Mouse (Mus musculus) left cerebral cortex, postnatal 36 days (tissue): ENCODE results near the gene Psmb8. TPM values are rescaled to one million over a fixed set of nuclear protein-coding genes. Genes with fewer than 3 reads are reported as not detected.
A peak's percentile ranks its signal among the peaks of the same experiment; 100 is the strongest.

ENCODE experiments used
- DNase-seq, 2 experiments: peaks; one replicate each; pipeline ENCODE4 v3.0.0; 2021 to 2022; ENCODE audit warnings: low spot score in 2 of 2, mixed read lengths in 1 of 2
- intact Hi-C: fragments of 180-260 bp; cut with DNase I; formaldehyde crosslinking; loops from one replicate; pipeline ENCODE4 v1.15.1; 2025
- total RNA-seq, 2 experiments: library from RNA; stranded (reverse); gene quantifications; 2 replicates each; pipeline ENCODE4 v1.2.3; 2021

Gene Psmb8
- total RNA-seq, 2 experiments from 2014 or later: 2.1 to 3.4 TPM

- no peak for DNase-seq
- intact Hi-C loops: no loop called here
Observed at GRCm38 (mm10) chr17:34188010-34188409, 9.5 kb upstream of the Psmb8 start.

DNA sequence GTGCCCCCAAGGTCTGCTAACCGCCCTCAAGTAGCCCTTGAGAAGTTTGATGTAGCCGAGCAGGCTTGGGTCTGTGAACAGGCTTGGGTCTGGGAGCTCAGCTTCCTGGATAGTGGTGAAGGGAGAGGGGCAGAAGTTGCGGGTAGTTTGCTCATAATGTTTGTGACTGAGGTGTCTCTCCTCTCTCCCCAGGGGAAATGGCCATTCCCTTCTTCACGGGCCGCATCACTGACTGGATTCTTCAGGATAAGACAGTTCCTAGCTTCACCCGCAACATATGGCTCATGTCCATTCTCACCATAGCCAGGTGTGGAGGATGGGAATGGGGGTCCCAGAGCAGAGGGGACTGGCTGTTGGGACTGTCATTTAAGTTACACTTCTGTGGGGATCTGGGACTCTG is 8.5 kb upstream of the Psmb8 start:
- DNase-seq: no peak
- intact Hi-C loops: no loop called here

DNA sequence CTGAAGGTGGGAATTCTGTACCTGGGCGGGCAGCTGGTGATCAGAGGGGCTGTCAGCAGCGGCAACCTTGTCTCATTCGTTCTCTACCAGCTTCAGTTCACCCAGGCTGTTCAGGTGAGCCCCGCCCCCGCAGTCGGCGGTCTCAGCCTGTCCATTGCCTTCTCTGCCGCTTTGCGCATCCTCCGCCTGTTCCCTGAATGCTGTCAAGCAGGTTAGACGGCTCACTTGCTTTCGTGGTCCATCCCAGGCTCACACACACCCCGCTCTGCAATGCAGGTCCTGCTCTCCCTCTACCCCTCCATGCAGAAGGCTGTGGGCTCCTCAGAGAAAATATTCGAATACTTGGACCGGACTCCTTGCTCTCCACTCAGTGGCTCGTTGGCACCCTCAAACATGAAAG is 4.7 kb upstream of the Psmb8 start:
- intact Hi-C loops: no loop called here
- DNase-seq: no peak

- intact Hi-C loops: no loop called here
Observed at GRCm38 (mm10) chr17:34193468-34193867, 4.1 kb upstream of the Psmb8 start.

GRCm38 (mm10) chr17:34194723-34195122 is 2.8 kb upstream of the Psmb8 start:
- no peak for DNase-seq
- intact Hi-C loops: no loop called here

More at GRCm38 (mm10) chr17:34193468-34193867, 4.1 kb upstream of the Psmb8 start:
- no peak for DNase-seq

DNA sequence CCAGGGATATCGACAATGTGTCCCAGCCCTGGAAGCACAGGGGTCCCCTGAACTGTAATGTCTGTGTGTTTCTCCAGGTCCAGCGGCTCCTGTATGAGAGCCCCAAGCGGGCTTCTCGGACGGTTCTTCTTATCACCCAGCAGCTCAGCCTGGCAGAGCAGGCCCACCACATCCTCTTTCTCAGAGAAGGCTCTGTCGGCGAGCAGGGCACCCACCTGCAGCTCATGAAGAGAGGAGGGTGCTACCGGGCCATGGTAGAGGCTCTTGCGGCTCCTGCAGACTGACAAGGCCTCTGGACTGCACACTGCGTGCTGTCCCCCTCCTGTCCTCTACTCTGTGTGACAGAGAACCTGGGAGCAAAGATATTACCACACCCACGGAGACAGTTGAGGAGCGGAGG is 1.0 kb upstream of the Psmb8 start:
- intact Hi-C loops: no loop called here
- DNase-seq: no peak

- intact Hi-C loops: no loop called here
- DNase-seq: no peak
Observed at GRCm38 (mm10) chr17:34197904-34198520, 491 bp downstream of the Psmb8 start.

- intact Hi-C loops: no loop called here
- no peak for DNase-seq
Observed at GRCm38 (mm10) chr17:34198521-34198912, 996 bp downstream of the Psmb8 start.

DNA sequence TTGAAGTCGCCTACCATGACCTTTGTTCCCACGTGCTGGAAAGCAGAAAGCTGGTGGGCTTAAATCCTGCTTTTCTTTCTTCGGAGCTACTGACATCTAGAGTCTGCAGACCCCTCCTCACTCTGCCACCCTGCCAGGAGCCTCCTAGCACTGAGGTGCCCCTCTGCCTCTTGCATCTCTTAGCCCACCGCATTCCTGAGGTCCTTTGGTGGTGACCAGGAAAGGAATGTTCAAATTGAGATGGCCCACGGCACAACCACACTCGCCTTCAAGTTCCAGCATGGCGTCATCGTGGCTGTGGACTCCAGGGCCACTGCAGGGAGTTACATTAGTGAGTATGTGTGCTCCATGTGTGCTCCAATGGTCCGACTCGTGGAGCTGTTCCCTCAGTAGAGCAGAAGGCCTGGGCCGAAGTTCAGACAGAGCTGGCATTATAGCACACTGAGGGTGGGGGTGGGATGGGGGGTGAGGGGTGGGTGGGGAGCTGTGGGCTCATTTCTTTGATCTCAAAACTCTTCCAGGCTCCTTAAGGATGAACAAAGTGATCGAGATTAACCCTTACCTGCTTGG is 1.6 kb downstream of the Psmb8 start:
- intact Hi-C loops: no loop called here
- DNase-seq: no peak

- no peak for DNase-seq
- intact Hi-C loops: no loop called here
Observed at GRCm38 (mm10) chr17:34200047-34200446, 2.5 kb downstream of the Psmb8 start.

DNA sequence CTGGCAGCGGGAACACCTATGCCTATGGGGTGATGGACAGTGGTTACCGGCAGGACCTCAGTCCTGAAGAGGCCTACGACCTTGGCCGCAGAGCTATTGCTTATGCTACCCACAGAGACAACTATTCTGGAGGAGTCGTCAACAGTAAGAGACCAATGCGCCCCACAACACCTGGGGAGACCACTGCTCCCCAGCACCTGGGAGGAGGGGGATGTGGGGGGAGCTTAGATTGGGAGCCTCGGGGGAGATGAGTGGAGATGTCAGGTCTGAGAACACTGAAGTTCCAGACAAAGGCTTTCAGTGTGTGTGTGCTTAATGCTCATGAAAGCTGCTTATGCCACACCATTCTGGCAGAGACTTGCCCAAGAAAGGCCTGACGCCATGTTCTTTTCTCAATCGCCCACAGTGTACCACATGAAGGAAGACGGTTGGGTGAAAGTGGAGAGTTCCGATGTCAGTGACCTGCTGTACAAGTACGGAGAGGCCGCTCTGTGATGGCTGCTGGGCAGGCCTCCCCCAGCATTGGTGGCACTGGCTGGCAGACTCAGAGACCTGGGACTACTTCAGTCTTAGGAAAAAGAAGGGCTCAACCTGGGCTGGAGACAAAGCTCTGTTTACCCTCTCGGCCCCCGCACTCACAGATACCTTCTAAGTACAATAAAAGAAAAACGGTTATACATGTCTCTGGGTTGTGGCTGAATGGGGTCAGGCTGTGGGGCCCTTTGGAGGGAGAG is 3.4 kb downstream of the Psmb8 start:
- intact Hi-C loops: no loop called here
- no peak for DNase-seq

DNA sequence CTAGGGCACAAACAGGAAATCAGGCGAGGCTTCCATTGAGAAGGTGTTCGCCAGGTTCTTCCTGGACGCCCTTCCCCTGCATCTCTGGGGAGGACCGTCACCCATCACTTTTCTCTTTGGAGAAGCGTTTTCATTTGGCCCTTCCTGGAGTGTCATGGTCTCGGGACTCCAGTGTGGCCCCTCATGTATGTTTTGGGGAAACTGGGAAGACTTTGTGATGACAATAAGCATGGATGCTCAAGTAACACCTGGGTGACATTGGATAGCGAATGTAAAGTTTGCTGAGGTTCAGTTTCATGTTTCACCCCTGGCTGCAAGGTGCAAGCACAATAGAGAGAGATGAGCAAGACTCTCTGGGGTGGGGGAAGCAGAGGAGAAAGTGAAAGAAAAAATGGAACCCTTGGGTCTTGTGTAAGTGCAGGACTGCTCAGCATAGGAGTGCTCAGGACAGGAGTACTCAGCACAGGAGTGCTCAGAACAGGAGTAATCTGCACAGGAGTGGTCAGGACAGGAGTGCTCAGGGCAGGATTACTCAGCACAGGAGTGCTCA is 4.1 kb downstream of the Psmb8 start:
- no peak for DNase-seq
- intact Hi-C loops: no loop called here

DNA sequence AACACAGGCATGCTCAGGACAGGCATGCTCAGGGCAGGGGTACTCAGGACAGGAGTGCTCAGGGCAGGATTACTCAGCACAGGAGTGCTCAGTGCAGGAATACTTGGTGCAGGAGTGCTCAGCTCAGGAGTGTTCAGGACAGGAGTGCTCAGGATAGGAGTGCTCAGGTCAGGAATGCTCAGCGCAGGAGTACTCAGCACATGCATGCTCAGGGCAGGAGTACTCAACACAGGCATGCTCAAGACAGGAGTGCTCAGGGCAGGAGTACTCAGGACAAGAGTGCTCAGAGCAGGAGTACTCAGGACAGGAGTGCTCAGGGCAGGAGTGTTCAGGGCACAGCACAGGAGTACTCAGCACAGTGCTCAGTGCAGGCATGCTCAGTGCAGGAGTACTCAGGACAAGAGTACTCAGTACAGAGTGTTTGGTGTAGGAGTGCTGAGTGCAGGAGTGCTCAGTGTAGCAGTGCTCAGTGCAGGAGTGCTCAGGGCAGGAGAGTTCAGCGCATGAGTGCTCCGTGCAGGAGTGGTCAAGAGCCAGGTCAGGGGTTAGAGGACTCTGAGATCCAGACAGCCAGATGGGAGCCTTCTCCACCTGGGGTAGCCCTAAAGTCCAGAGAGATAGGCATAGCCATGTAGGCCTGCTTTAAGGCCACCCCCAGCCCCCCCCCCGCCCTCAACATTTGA is 5.4 kb downstream of the Psmb8 start:
- intact Hi-C loops: no loop called here
- DNase-seq: no peak

GRCm38 (mm10) chr17:34203444-34203843 is 5.9 kb downstream of the Psmb8 start, which contains the start of gene Tap2:
TSS of gene Tap2 (plus strand) at chr17:34203527.
- intact Hi-C loops: no loop called here
- DNase-seq: no peak

DNA sequence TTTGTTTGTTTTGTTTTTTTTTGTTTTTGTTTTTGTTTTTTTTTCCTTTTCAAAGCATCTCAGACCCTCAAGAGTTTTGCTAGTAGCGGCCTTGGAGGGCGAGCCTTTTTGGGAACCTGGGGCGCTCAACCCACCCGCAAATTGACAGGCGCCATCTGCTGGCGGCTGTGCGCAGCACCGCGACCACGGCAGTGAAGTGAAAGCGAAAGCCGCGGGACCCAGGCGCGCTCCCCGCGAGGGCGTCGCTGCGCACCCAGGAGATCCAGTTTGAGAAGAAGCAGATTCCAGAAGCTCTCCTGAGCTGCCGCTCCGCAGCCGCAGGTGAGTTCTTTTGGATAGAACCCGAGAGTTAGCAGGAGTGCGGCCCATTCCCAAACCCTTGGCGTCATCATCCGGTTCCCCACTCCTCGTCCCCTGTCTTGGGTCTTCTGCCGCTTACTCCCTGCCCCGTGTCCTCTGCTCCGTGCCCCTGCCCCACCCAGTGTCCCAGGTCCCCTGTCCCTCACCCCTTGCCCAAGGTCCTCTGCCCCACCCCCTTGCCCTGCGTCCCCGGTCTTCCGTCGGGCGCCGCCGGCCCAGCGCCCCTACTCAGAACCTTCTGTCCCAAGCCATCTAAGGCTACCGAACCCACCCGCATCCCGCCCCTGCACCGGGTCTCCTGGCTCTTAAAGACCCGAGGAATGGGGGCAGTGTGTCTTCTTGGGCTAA is 6.9 kb downstream of the Psmb8 start:
- intact Hi-C loops: loop anchor here (2.0 kb wide), 1 partner anchor 34 kb away; no protein-coding TSS in a partner anchor
- peak; percentile 75 to 82 for DNase-seq

GRCm38 (mm10) chr17:34205021-34205745 is 7.7 kb downstream of the Psmb8 start:
- intact Hi-C loops: loop anchor here (2.0 kb wide), 1 partner anchor 34 kb away; no protein-coding TSS in a partner anchor
- no peak for DNase-seq

GRCm38 (mm10) chr17:34205746-34206176 is 8.2 kb downstream of the Psmb8 start:
- intact Hi-C loops: loop anchor here (2.0 kb wide), 1 partner anchor 35 kb away; no protein-coding TSS in a partner anchor
- no peak for DNase-seq

GRCm38 (mm10) chr17:34206731-34207130 is 9.2 kb downstream of the Psmb8 start:
- intact Hi-C loops: no loop called here
- no peak for DNase-seq

GRCm38 (mm10) chr17:34207456-34207855 is 9.9 kb downstream of the Psmb8 start:
- DNase-seq: no peak
- intact Hi-C loops: no loop called here
